ENCODE assay signal across 8 mouse cellular contexts in genomic region chr7:30169583-30170282, GRCm38 (mm10). TPM values are rescaled to one million over a fixed set of nuclear protein-coding genes. Genes with fewer than 3 reads are reported as not detected.
DNase-seq lines count a peak whose midpoint lies in the region; ATAC-seq and TF ChIP-seq lines count a peak whose summit lies in the region.

Gene Zfp146 (minus strand): TSS chr7:30169750.

- peaks cover 28% of the 10 kb centered on the region for H3K36me3 ChIP-seq in embryonic facial prominence, embryonic 14.5 days (ENCODE audit: control insufficient read depth, insufficient read depth, low read length)
- no peaks in the 10 kb centered on the region for H3K36me3 ChIP-seq in heart, adult 2 months (ENCODE audit: control insufficient read depth, insufficient read depth, low read length)
- H3K36me3 ChIP-seq in limb, embryonic 13.5 days = peaks cover 40% of the 10 kb centered on the region
- H3K36me3 ChIP-seq in midbrain, embryonic 16.5 days (ENCODE audit: control insufficient read depth, insufficient read depth, low read length) = 0 out of 2 replicates have a peak, but pooled peaks cover 9% of the 10 kb centered on the region

- no peak for TF ChIP-seq CTCF in heart, adult 2 months (IDR thresholded peaks at IDR 0.05)

- peak within 1 kb of the TSS; percentile 84 for H3K4me3 ChIP-seq in embryonic facial prominence, embryonic 14.5 days (ENCODE audit: low read depth, low read length)
- peak within 1 kb of the TSS; percentile 68 for H3K4me3 ChIP-seq in heart, adult 2 months
- peak within 1 kb of the TSS; percentile 71 for H3K4me3 ChIP-seq in limb, embryonic 13.5 days
- peak within 1 kb of the TSS; percentile 66 for H3K4me3 ChIP-seq in midbrain, embryonic 16.5 days (ENCODE audit: low read depth, low read length)

- peak; percentile 91 for TF ChIP-seq POLR2A in heart, adult 2 months (IDR thresholded peaks at IDR 0.05; ENCODE audit: insufficient read depth, low read depth, low read length)

- under 1% methylated on average over 36 of the region's 36 CpGs for WGBS in embryonic facial prominence, embryonic 14.5 days
- under 1% methylated on average over 36 of the region's 36 CpGs for WGBS in heart, adult 2 months
- WGBS in limb, embryonic 13.5 days = 0% methylated on average over 36 of the region's 36 CpGs
- WGBS in midbrain, embryonic 16.5 days = 0% methylated on average over 36 of the region's 36 CpGs

- peaks cover 4% of the 10 kb centered on the region; the same call in 1 of the 2 replicates for H3K4me1 ChIP-seq in embryonic facial prominence, embryonic 14.5 days (ENCODE audit: control insufficient read depth, insufficient read depth, low read length)
- peaks cover 3% of the 10 kb centered on the region for H3K4me1 ChIP-seq in heart, adult 2 months (ENCODE audit: control insufficient read depth, insufficient read depth, low read length)
- peaks cover 15% of the 10 kb centered on the region for H3K4me1 ChIP-seq in limb, embryonic 13.5 days
- H3K4me1 ChIP-seq in midbrain, embryonic 16.5 days (ENCODE audit: control insufficient read depth, insufficient read depth, low read length) = peaks cover 26% of the 10 kb centered on the region

- H3K79me2 ChIP-seq in heart, adult 2 months (replicated peaks; ENCODE audit: control insufficient read depth, insufficient read depth, low read length) = peaks cover 9% of the 10 kb centered on the region

- DNase-seq in 3134 (ENCODE audit: extremely low read depth, insufficient read length, low spot score) = peak; percentile 81
- peak; percentile 49 to 81 for DNase-seq in adrenal gland, postnatal 4 days (ENCODE audit: low spot score in 2 of 2)
- peak; percentile 99 for DNase-seq in embryonic facial prominence, embryonic 14.5 days (ENCODE audit: low spot score)
- DNase-seq in heart, adult 2 months = peak; percentile 90 to 95
- DNase-seq in kidney, adult 8-10 months = peak; percentile 95
- DNase-seq in spleen, postnatal 10 days (ENCODE audit: low spot score in 2 of 2) = peak; percentile 93 to 97

- TF ChIP-seq EP300 in heart, adult 2 months (IDR thresholded peaks at IDR 0.05; ENCODE audit: insufficient read depth, low read depth, low read length) = peak; percentile 18; the same call in 1 of the 2 replicates

- H3K9ac ChIP-seq in embryonic facial prominence, embryonic 14.5 days (ENCODE audit: low read depth, low read length) = peak within 1 kb of the TSS; percentile 84
- peak within 1 kb of the TSS; percentile 79 for H3K9ac ChIP-seq in heart, adult 2 months (ENCODE audit: low read depth, low read length)
- peak within 1 kb of the TSS; percentile 88 for H3K9ac ChIP-seq in limb, embryonic 13.5 days
- H3K9ac ChIP-seq in midbrain, embryonic 16.5 days (ENCODE audit: low read depth, low read length) = peak within 1 kb of the TSS; percentile 79

- intact Hi-C loops in heart, adult 2 months (cut with DNase I) = loop anchor here (1.0 to 2.0 kb wide), 2 partner anchors 49 to 74 kb away; partner anchors contain the start of gene Zfp382

- H3K27ac ChIP-seq in embryonic facial prominence, embryonic 14.5 days (replicated peaks; ENCODE audit: low read depth, low read length) = peak within 1 kb of the TSS; percentile 95
- peak within 1 kb of the TSS; percentile 99 for H3K27ac ChIP-seq in heart, adult 2 months
- H3K27ac ChIP-seq in limb, embryonic 13.5 days = peak within 1 kb of the TSS; percentile 91
- peak within 1 kb of the TSS; percentile 95 for H3K27ac ChIP-seq in midbrain, embryonic 16.5 days (ENCODE audit: low read length)

- H3K9me3 ChIP-seq in embryonic facial prominence, embryonic 14.5 days (ENCODE audit: control insufficient read depth, low read length) = peaks cover 32% of the 10 kb centered on the region
- H3K9me3 ChIP-seq in limb, embryonic 13.5 days = peaks cover 28% of the 10 kb centered on the region
- 0 out of 2 replicates have a peak, but pooled peaks cover 2% of the 10 kb centered on the region for H3K9me3 ChIP-seq in midbrain, embryonic 16.5 days (replicated peaks; ENCODE audit: control insufficient read depth, low read length, poor library complexity, severe bottlenecking)

- no peaks in the 10 kb centered on the region for H3K27me3 ChIP-seq in embryonic facial prominence, embryonic 14.5 days (replicated peaks; ENCODE audit: control insufficient read depth, insufficient read depth, low read length)
- H3K27me3 ChIP-seq in heart, adult 2 months (ENCODE audit: control insufficient read depth, insufficient read depth, low read length) = no peaks in the 10 kb centered on the region
- no peaks in the 10 kb centered on the region for H3K27me3 ChIP-seq in limb, embryonic 13.5 days
- no peaks in the 10 kb centered on the region for H3K27me3 ChIP-seq in midbrain, embryonic 16.5 days (ENCODE audit: control insufficient read depth, insufficient read depth, low read depth, low read length)

- H3K4me2 ChIP-seq in embryonic facial prominence, embryonic 14.5 days (ENCODE audit: low read depth, low read length) = peak within 1 kb of the TSS; percentile 73
- H3K4me2 ChIP-seq in limb, embryonic 13.5 days (replicated peaks) = peak within 1 kb of the TSS; percentile 76
- peak within 1 kb of the TSS; percentile 83 for H3K4me2 ChIP-seq in midbrain, embryonic 16.5 days (ENCODE audit: low read length)

- peak; percentile 97 for ATAC-seq in embryonic facial prominence, embryonic 14.5 days (ENCODE audit: low read depth)
- ATAC-seq in limb, embryonic 13.5 days (ENCODE audit: low FRiP score, low read depth) = peak; percentile 98
- peak; percentile 96 for ATAC-seq in midbrain, embryonic 16.5 days

RNA-seq across cellular contexts. Expression of gene Zfp146, which starts in this region (rescaled TPM):
- 10 to 100 TPM; 77.4 to 83.3 TPM for total RNA-seq in adrenal gland, postnatal 4 days (2021)
- polyA plus RNA-seq in embryonic facial prominence, embryonic 14.5 days (2014; fragmentation: Nextera tagmentation; extraction: Ambion mirVana) = 18.1 and 18.4 TPM in 2 replicates
- total RNA-seq in heart, adult 2 months (2021) = 10 to 100 TPM; 29.8 TPM
- polyA plus RNA-seq in heart, adult 2 months (2012; rRNA removed) = 11.0 and 21.5 TPM in 2 replicates
- polyA plus RNA-seq in limb, embryonic 13.5 days (2015; fragmentation: Nextera tagmentation; extraction: Ambion mirVana) = 22.2 and 22.4 TPM in 2 replicates
- polyA plus RNA-seq in midbrain, embryonic 16.5 days (2015; fragmentation: Nextera tagmentation; extraction: Ambion mirVana) = 10.8 and 13.4 TPM in 2 replicates

Comparison
In these comparisons a context has a peak if more than half of its experiments do, and no peak if none do; other contexts are left out.
1. Peak in every context shown above with its lines: DNase-seq, ATAC-seq, H3K4me3 ChIP-seq and H3K27ac ChIP-seq.